Mouse (Mus musculus) midbrain, embryonic 14.5 days (tissue): Measurements from ENCODE around the gene Synj2. TPM values are rescaled to one million over a fixed set of nuclear protein-coding genes. Genes with fewer than 3 reads are reported as not detected.

ENCODE experiments used
- ATAC-seq: fragments of 200-750 bp; cut with Nextera tagmentation; 2 replicates; pipeline ENCODE4 v1.8.0; 2017; ENCODE audit warnings: moderate number of reproducible peaks, moderate library complexity; ENCODE audit not compliant: low FRiP score, low TSS enrichment
- DNase-seq: peaks from one replicate; pipeline ENCODE4 v3.0.0-alpha.2; 2015
- H3K27ac ChIP-seq: fragments of 300-500 bp; sonication (generic); replicated peaks from 2 replicates; pipeline ENCODE4 v1.5.1; 2014; ENCODE audit warnings: mild to moderate bottlenecking, low read depth, low read length, moderate library complexity
- H3K27me3 ChIP-seq: fragments of 300-500 bp; sonication (generic); 2 replicates; pipeline ENCODE4 v1.6.1; 2014; ENCODE audit warnings: low read length, control low read depth, mixed read lengths; ENCODE audit not compliant: control insufficient read depth, insufficient read depth
- H3K36me3 ChIP-seq: fragments of 300-500 bp; sonication (generic); 2 replicates; pipeline ENCODE4 v1.6.1; 2014; ENCODE audit warnings: low read length, control low read depth; ENCODE audit not compliant: control insufficient read depth, insufficient read depth
- H3K4me1 ChIP-seq: fragments of 300-500 bp; sonication (generic); 2 replicates; pipeline ENCODE4 v1.6.1; 2014; ENCODE audit warnings: mild to moderate bottlenecking, antibody characterized with exemption, low read length, control low read depth; ENCODE audit not compliant: control insufficient read depth, insufficient read depth
- H3K4me2 ChIP-seq: fragments of 300-500 bp; sonication (generic); 2 replicates; pipeline ENCODE4 v1.6.1; 2014; ENCODE audit warnings: mild to moderate bottlenecking, low read length, moderate library complexity
- H3K4me3 ChIP-seq: fragments of 300-500 bp; sonication (generic); replicated peaks from 2 replicates; pipeline ENCODE4 v1.5.1; 2014; ENCODE audit warnings: low read depth, low read length
- H3K9ac ChIP-seq: fragments of 300-500 bp; sonication (generic); replicated peaks from 2 replicates; pipeline ENCODE4 v1.6.1; 2014; ENCODE audit warnings: mild to moderate bottlenecking, low read length, moderate library complexity
- H3K9me3 ChIP-seq: fragments of 300-500 bp; sonication (generic); 2 replicates; pipeline ENCODE4 v1.6.1; 2016; ENCODE audit warnings: low read length, control low read depth, mixed read lengths; ENCODE audit not compliant: control insufficient read depth
- WGBS: fragments of 180-500 bp; shearing (Covaris S2); extraction: QIAGEN DNeasy Blood & Tissue Kit; methylation state at CpG from one replicate; pipeline ENCODE4 v1.1.7; 2014; 5-methylcytosine and 5-hydroxymethylcytosine counted together
- polyA plus RNA-seq: library from polyadenylated mRNA; unstranded; fragments of >200 nt; fragmentation: Nextera tagmentation; extraction: Ambion mirVana; gene quantifications from 2 replicates; pipeline ENCODE4 v1.2.1, GENCODE M21; 2014

Synj2 gene
- polyA plus RNA-seq, 1 experiment from 2014 or later: 1.2 TPM

GRCm38 (mm10) chr17:5926710-5927109, 14.4 kb upstream of the Synj2 start:
- DNase-seq: no peak
- H3K27ac ChIP-seq: no peak overlapping the region
- no peak overlapping the region for H3K4me2 ChIP-seq
- H3K36me3 ChIP-seq: 0 out of 2 replicates have a peak, but pooled peaks cover 4% of the 10 kb centered on the region
- no peaks in the 10 kb centered on the region for H3K4me1 ChIP-seq
- H3K4me3 ChIP-seq: no peak overlapping the region
- H3K9me3 ChIP-seq: no peaks in the 10 kb centered on the region
- ATAC-seq: no peak
- H3K9ac ChIP-seq: no peak overlapping the region
- no peaks in the 10 kb centered on the region for H3K27me3 ChIP-seq
- 82% methylated on average over 7 of the region's 7 CpGs for WGBS

- H3K4me3 ChIP-seq: no peak overlapping the region
- no peaks in the 10 kb centered on the region for H3K27me3 ChIP-seq
- H3K36me3 ChIP-seq: 0 out of 2 replicates have a peak, but pooled peaks cover 4% of the 10 kb centered on the region
- ATAC-seq (no peak), DNase-seq (no peak)
- no peaks in the 10 kb centered on the region for H3K9me3 ChIP-seq
- no peaks in the 10 kb centered on the region for H3K4me1 ChIP-seq
- no peak overlapping the region for H3K9ac ChIP-seq
- H3K27ac ChIP-seq: no peak overlapping the region
- WGBS: 91% methylated on average over 6 of the region's 6 CpGs
- no peak overlapping the region for H3K4me2 ChIP-seq
These were observed 12.0 kb upstream of the Synj2 start for GRCm38 (mm10) chr17:5929031-5929430.

GRCm38 (mm10) chr17:5932161-5932560, 8.9 kb upstream of the Synj2 start:
- H3K4me2 ChIP-seq: no peak overlapping the region
- no peaks in the 10 kb centered on the region for H3K27me3 ChIP-seq
- H3K4me3 ChIP-seq: no peak overlapping the region
- peaks cover 10% of the 10 kb centered on the region; the same call in 1 of the 2 replicates for H3K4me1 ChIP-seq
- H3K27ac ChIP-seq: no peak overlapping the region
- H3K9ac ChIP-seq: no peak overlapping the region
- 89% methylated on average over 5 of the region's 5 CpGs for WGBS
- ATAC-seq (no peak), DNase-seq (no peak)
- no peaks in the 10 kb centered on the region for H3K9me3 ChIP-seq
- H3K36me3 ChIP-seq: no peaks in the 10 kb centered on the region

GRCm38 (mm10) chr17:5934554-5935324, 6.3 kb upstream of the Synj2 start:
- DNase-seq (peak; percentile 81), ATAC-seq (peak; percentile 74; the same call in 1 of the 2 replicates)
- under 1% methylated on average over 30 of the region's 30 CpGs for WGBS
- Histone ChIP-seq H3K36me3 (no peaks in the 10 kb centered on the region), H3K9me3 (no peaks in the 10 kb centered on the region), H3K4me1 (peaks cover 10% of the 10 kb centered on the region; the same call in 1 of the 2 replicates), H3K4me2 (peak overlapping the region; percentile 71), H3K4me3 (peak overlapping the region; percentile 38), H3K27me3 (no peaks in the 10 kb centered on the region), H3K27ac (no peak overlapping the region), H3K9ac (peak overlapping the region; percentile 34)

- H3K4me1 ChIP-seq: peaks cover 10% of the 10 kb centered on the region; the same call in 1 of the 2 replicates
- DNase-seq (no peak), ATAC-seq (no peak)
- peaks cover 9% of the 10 kb centered on the region for H3K27me3 ChIP-seq
- no peak overlapping the region for H3K27ac ChIP-seq
- H3K9ac ChIP-seq: no peak overlapping the region
- 58% methylated on average over 3 of the region's 3 CpGs for WGBS
- H3K9me3 ChIP-seq: no peaks in the 10 kb centered on the region
- no peak overlapping the region for H3K4me2 ChIP-seq
- H3K4me3 ChIP-seq: no peak overlapping the region
- H3K36me3 ChIP-seq: no peaks in the 10 kb centered on the region
These were observed 5.4 kb upstream of the Synj2 start for GRCm38 (mm10) chr17:5935680-5936079.

- H3K9ac ChIP-seq: no peak overlapping the region
- peaks cover 10% of the 10 kb centered on the region; the same call in 1 of the 2 replicates for H3K4me1 ChIP-seq
- H3K9me3 ChIP-seq: no peaks in the 10 kb centered on the region
- H3K27ac ChIP-seq: no peak overlapping the region
- 55% methylated on average over 14 of the region's 14 CpGs for WGBS
- H3K4me2 ChIP-seq: no peak overlapping the region
- no peak overlapping the region for H3K4me3 ChIP-seq
- H3K36me3 ChIP-seq: no peaks in the 10 kb centered on the region
- no peak for DNase-seq
- H3K27me3 ChIP-seq: peaks cover 11% of the 10 kb centered on the region
- no peak for ATAC-seq
These were observed 4.8 kb upstream of the Synj2 start for GRCm38 (mm10) chr17:5936276-5936675.

- ATAC-seq: no peak
- no peak for DNase-seq
- Histone ChIP-seq H3K4me3 (no peak overlapping the region), H3K27ac (no peak overlapping the region), H3K4me1 (peaks cover 15% of the 10 kb centered on the region), H3K4me2 (no peak overlapping the region), H3K9me3 (no peaks in the 10 kb centered on the region), H3K27me3 (peaks cover 21% of the 10 kb centered on the region), H3K36me3 (no peaks in the 10 kb centered on the region), H3K9ac (no peak overlapping the region)
- 79% methylated on average over 2 of the region's 2 CpGs for WGBS
These were observed 3.6 kb upstream of the Synj2 start for GRCm38 (mm10) chr17:5937441-5937840.

GRCm38 (mm10) chr17:5939871-5940270, 1.2 kb upstream of the Synj2 start:
- H3K9me3 ChIP-seq: no peaks in the 10 kb centered on the region
- ATAC-seq (no peak), DNase-seq (no peak)
- no peaks in the 10 kb centered on the region for H3K36me3 ChIP-seq
- no peak overlapping the region for H3K4me2 ChIP-seq
- H3K27me3 ChIP-seq: peaks cover 25% of the 10 kb centered on the region
- no peak overlapping the region for H3K27ac ChIP-seq
- 59% methylated on average over 12 of the region's 12 CpGs for WGBS
- H3K4me3 ChIP-seq: no peak overlapping the region
- H3K4me1 ChIP-seq: peaks cover 10% of the 10 kb centered on the region
- H3K9ac ChIP-seq: no peak overlapping the region

GRCm38 (mm10) chr17:5940792-5941191, 288 bp upstream of the Synj2 start:
- H3K4me2 ChIP-seq: peak overlapping the region; percentile 73
- H3K9me3 ChIP-seq: no peaks in the 10 kb centered on the region
- peaks cover 5% of the 10 kb centered on the region for H3K4me1 ChIP-seq
- no peaks in the 10 kb centered on the region for H3K36me3 ChIP-seq
- no peak overlapping the region for H3K9ac ChIP-seq
- H3K4me3 ChIP-seq: peak overlapping the region; percentile 44
- 2% methylated on average over 32 of the region's 38 CpGs for WGBS
- ATAC-seq: peak; percentile 66
- no peak overlapping the region for H3K27ac ChIP-seq
- DNase-seq: peak; percentile 78
- H3K27me3 ChIP-seq: peaks cover 25% of the 10 kb centered on the region
